Mouse (Mus musculus): ENCODE measurements around the gene Tdrd6.

- TF ChIP-seq EP300 (IDR thresholded peaks at IDR 0.05; ENCODE audit: low read depth) = no peak
- no peak; the same call in 1 of the 2 replicates for TF ChIP-seq CTCF (IDR thresholded peaks at IDR 0.05; ENCODE audit: low read depth)
Measured at GRCm38 (mm10) chr17:43666576-43667289, 36.6 kb upstream of the Tdrd6 start, which contains the start of gene Slc25a27.

Measured in liver, postnatal 0 days (tissue).